Mouse (Mus musculus) layer of hippocampus, postnatal 14 days (tissue): ENCODE data around the gene Pde7b. TPM values are rescaled to one million over a fixed set of nuclear protein-coding genes. Genes with fewer than 3 reads are reported as not detected.

ENCODE experiments used
- DNase-seq, 2 experiments: peaks; one replicate each; pipeline ENCODE4 v3.0.0; 2021 to 2022; ENCODE audit warnings: low spot score in 2 of 2, mixed read lengths in 1 of 2
- total RNA-seq, 2 experiments: library from RNA; stranded (reverse); gene quantifications; 2 replicates each; pipeline ENCODE4 v1.2.3; 2021

Gene Pde7b
- total RNA-seq, 2 experiments from 2014 or later: 14.0 to 18.0 TPM

DNA sequence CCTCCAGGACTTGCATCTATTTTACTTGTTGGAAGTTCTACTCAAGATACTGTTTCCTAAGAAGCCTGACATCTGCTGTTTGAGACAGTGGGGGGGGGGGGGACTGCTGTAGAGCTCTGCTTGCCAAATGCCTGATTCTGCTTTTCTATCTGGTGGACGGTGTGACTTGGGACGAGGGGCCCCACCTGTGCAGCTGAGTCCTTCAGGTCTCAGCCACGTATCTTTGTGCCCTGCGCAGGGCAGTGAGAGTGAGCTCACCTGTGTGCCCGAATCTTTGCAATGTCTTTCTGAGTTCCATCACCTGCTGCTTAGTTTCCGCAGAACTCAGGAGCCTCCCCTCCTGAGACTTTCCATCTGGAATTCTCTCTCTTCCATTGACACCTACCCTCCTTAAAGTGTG, 70.7 kb downstream of the Pde7b start:
- no peak for DNase-seq

DNA sequence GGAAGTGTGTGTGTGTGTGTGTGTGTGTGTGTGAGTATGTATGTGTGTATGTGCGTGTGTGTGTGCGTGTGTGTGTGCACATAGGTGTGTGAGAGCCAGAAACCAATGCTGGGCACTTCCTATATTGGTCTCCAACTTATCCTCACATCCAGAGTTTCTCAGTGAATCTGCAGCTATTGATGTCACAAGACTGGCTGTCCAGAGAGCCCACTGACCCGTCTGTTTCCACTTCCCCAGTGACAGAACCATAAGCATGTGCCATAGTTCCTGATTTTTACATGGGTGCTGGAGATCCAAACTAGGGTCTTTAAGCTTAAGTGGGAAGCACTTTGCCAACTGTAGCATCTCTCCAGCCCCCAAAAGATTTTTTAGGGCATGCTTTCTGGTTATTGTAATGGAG, 71.6 kb downstream of the Pde7b start:
- DNase-seq: no peak

DNA sequence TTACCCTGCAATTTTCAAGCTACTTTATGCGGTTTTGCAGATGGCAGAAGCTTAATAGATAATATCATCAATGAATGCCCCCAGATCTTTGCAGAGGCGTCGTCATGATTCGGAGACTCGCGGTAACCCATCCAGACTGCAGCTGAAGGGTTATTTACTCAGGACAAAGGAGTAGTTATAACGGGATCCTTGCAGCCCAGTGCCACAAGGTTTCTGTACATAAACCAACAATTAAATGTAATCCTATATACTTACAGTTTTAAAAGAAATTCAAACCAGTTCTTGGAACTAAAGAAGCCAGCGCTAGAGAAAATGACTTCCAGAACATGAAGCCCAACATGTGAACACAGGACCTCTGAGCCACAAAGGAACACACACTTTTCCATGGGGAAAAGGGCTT, 88.5 kb downstream of the Pde7b start:
- DNase-seq: no peak

DNA sequence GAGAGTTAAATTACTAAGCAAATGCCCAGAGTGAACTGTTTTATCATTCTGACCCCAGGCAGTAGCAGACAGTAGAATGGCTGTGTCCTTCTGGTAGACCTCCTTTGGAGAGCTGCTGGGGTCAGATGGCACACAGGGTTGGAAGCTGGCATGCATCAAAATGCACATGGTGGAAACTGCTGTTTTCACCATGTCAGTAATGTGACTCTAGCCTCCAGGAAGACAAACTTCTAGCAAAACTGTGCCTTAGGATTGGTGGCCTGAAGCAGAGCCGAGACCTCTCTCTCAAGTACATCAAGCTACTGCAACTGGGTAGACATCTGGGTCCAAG, 91.8 kb downstream of the Pde7b start:
- no peak for DNase-seq

DNA sequence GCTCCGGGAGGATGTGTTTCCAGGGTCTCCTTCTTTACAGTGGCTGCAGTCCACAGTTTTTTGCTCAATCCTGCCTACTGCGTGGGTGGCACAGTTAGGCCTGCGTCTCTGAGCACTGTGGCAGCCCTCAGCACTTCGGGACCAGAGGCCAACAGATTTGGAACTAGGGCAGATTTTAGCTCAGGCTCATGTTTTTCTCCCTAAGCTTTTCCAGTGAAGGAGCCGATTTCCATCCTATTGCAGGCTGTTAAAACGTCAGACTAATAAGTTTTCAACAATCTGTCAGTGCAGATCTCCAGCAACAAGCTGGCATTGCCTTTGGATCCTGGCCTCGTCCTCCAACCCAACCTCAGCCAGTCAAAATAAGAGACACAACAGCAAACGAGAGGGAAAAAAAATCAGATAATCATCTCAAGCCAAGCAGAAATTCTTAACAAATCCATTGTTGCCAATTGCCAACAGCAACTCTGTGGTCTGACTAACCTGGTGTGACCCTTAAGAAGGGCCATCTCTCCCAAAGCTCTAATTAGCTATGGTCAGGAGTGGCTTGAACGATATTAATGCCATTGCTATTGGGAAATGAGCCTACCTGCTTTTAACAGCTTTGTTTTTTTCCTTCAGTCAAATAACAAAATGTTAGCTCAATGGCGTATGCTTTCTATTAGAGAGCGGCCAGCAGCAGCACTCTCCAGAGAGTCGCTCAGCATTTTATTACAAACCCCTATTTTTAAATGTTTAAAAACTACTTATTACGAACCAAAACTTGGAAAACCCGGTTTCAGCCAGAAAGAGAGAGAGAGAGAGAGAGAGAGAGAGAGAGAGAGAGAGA, 92.4 kb downstream of the Pde7b start:
- peak; percentile 26 to 79 for DNase-seq

DNA sequence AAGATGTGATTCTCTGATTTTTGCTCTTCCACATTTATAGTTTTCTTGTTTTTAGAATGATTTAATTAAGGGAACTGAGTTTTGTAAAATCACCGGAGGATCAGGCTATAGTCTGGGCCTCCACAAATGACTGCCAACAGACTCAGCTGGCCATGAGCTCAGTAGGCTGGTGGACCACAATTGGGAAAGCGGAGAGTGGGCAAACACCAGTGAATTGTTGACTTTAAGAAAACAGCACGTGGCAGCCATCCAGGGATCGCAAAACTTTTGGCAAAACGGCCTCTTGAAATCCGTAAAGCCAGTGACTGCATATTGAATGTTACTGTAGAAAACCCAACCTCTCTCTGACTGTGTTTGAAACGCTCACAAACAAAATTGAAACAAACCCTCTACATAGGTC, 94.8 kb downstream of the Pde7b start:
- DNase-seq: peak in 1 of 2 experiments; percentile 13

DNA sequence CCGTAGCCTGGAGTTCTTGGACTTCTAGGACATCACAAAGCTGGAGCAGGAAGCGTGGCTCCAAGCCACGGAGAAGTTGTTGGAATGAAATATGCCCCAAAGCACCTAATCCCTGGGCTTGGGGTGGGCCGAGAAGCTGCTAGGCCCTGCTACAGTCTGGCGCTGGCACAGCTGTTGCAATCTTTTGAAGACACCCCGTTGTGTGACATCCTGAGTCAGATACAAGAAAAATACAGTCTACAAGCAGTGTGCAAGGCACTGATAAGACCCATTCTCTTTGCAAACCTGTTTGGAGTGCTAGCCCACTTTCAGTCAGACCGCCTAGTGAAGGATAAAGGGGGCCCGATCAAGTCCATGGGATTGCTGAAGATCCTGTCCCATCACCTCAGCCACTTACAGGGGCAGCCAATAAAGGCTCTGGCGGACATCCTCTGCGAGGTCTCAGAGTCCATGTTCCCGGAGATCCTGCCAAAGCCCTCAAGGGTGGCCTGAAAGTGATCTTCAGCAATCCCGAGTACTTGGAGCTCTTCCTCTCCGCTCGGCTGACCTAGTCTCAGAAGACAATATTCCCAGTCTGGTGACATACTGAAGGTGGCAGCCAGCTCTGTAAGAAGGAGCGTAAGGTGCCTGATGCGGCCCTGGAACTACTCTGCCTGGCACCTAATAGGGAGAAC, 99.0 kb downstream of the Pde7b start:
- DNase-seq: no peak

DNA sequence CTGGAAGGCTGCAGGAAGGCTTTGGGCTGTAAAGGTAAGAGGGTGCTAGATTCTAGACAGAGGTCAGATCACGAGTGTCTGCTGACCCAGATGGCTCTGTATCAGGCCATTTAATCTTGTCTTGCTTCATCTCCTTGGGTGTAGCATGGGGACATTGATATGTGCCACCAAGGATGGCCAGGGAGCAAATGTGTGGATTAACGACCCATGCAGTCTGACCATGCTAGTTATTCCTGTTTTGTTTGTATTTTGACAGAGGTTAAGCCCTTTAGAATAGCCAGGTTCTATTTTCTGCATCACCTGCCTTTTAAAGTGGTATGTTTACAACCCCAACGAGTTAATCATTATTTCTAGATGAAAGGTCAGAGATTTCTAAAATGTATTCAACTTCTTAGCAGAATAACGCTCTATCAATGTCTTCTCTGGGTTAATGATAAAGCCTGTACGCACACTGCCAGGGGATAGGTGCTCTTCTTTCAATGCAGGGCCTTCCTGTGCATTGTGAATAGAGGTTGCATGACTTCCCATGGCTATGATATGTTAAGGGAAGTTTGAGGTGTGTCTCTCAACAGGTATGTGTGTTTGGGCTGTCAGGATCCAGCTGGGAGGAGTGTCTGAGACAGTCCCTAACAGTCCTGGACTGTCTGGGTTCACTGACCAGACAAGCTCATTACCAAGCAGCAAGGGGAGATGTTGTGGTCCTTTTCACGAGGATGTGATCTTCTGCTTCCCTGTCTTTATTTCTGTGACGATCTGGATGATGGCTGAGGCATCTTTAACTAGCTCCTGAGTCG, 103.0 kb downstream of the Pde7b start:
- no peak for DNase-seq

DNA sequence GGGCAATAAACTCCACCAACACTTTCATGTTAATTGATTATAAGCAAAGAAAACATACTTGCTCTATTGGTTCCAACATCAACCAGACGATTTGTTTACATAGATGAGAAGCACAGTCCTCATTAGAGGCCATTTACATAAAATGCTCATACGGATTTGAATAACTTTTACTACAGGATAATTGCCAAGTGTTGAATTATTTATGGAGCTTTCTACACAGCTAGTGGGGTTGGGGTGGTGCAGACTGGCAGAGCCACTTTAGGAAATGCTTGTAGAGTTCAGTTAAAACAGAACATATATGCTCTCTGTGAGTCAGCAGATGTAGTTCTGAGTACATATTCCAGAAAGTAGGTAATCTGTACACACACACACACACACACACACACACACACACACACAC, 118.9 kb downstream of the Pde7b start:
- DNase-seq: no peak

DNA sequence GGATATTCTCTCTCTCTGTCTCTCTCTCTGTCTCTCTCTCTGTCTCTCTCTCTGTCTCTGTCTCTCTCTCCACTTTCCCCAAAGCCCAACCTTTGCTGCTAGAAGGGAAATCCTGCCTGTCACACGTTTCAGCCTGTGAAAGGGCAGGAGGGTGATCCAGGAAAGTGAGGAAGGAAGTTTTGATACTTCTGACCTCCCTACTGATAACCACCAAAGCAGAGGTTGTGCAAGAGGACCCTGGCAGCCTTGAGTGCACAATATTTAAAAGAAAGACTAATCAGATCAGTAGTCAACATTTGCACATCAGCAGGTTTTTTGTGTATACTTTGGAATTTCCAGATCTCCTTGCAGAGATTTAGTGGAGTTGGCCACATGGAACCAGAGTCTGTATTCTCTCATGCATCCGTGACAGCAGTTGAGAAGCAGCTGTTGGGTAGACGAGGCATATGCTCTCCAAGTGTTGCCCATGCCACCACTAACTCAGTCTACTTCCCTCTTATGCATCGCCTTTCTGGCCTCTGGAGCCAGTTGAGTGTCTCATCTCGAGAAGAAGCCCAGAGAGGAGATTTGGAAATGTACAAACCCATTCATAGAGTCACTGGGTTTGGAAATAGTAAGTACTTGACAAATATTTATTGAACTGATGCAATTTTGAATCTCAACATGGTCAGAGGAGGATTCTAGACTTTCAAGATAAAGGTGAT, 129.6 kb downstream of the Pde7b start:
- DNase-seq: no peak

DNA sequence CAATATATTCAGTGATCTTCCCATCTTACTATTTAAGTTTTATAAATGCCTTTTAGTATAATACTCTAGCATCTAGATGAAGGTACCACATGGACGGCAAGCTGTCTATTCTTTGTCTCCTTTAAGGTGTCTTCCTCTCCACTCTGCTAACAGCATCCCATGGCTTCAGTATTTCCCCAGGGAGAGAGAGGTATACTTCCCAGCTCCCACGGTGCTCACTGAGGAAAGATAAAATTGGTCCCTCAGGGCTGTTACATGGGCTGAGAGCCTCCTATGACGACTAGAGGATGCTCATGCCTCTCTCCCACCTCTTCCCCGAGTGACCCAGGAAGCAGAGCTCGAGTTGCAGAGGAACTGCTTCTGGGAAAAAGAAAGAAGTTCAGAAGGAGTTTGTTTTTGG, 130.9 kb downstream of the Pde7b start:
- no peak for DNase-seq

DNA sequence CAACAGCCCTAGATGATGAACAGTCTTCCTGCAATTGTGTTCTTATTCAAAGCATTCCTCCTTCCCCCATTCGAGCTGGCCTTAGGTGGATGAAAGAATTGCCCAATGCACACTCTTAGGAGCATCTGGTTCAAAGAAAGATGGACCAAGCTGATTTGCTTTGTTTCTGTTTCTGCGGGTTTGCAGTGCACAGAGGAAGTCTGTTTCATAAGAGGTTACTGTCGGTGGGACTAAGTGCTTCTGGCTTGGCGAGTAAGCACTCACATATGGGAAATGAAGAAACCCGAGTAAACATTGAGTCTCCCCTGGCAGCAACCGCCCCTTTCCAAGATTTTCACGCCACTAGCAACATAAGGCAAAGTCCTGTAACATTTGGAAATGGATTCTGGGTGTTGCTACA, 134.8 kb downstream of the Pde7b start:
- no peak for DNase-seq

DNA sequence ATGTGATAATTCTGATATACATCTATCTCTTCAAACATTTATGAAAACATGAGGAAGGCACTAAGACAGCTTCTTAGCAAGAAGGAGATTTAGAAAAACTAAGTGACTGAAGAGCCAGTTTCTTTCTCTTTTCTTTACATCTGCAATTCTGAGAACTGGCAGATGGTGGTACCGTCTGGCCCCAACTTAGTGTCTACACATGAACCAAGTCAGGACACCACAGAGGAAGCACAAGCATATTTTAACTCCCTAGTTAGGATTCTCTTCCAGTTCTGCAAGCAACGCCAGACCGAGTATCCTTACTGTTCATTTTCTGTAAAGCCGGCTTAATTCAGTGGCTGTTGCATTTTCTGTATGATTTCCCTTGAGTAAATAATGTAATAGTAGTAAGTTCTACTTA, 138.9 kb downstream of the Pde7b start:
- DNase-seq: peak; percentile 6 to 32

DNA sequence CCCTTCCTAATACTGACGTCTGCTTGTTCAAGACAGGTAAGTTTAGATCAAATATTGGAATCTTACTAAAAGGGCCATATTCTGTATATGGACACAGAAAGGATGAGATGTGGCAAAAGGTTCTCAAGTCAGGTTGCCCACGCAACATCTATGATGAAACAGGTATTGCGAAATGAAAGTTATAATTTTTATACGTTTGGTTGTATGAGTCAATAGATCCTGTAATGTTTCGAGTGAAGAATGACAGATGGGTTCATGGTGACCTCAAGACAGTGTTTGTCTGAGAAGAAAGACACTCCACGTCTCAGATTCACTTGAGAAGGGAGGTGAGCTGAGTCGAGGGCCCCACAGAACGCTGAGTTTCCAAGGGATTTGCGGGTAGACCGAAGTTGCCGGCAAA, 149.9 kb downstream of the Pde7b start:
- DNase-seq: no peak

DNA sequence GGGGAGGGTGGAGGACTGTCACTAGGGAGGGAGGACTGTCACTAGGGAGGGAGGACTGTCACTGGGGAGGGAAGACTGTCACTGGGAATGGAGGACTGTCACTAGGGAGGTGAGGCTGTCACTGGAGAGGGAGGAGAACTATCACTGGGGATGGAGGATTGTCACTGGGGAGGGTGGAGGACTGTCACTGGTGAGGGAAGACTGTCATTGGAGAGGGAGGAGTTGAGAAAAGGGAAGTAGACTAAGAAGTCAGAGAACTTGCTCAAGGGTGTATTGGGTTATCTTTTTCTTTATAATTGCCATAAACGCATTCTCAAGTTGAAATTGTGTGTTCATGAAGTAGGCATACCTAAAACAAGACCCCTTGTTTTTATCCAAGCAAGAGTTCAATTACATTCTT, 150.5 kb downstream of the Pde7b start:
- DNase-seq: no peak

DNA sequence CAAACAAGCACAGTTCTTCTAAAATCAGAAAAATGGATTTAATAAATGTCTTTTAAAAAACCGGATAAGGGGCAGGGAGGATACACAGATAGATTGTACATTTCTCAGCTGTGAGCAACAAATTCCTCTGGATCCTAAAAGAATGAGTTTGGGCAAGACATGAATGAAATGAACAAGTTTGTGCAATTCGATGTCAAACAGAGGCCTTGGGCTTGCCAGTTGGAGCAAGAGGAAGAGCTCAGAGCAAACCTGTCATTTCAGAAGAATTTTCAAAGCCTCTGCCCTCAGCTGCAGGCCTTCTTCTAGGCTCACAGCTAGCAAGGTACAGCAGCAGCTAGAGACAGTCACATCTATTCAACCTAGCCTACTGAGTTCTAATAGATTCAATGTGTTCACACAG, 153.4 kb downstream of the Pde7b start:
- no peak for DNase-seq

DNA sequence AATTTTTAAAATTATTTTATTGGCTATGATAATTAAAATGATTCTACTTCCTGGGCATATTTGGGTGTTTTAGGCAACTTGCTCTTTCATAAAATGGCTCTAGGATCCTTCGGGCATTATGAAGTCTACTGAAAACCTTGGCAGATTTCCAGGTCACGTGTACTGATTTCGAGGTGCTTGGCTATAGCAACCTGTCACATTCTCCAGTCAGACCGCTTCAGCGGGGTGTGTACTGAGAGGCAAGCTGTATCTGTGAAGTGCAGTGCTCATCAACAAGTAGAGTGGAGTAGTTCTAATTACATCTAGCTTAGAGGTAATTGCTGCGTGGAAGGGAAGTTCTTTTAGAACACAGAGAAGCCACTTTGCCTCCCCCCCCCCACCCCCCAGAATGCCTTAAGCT, 156.2 kb downstream of the Pde7b start:
- DNase-seq: no peak

DNA sequence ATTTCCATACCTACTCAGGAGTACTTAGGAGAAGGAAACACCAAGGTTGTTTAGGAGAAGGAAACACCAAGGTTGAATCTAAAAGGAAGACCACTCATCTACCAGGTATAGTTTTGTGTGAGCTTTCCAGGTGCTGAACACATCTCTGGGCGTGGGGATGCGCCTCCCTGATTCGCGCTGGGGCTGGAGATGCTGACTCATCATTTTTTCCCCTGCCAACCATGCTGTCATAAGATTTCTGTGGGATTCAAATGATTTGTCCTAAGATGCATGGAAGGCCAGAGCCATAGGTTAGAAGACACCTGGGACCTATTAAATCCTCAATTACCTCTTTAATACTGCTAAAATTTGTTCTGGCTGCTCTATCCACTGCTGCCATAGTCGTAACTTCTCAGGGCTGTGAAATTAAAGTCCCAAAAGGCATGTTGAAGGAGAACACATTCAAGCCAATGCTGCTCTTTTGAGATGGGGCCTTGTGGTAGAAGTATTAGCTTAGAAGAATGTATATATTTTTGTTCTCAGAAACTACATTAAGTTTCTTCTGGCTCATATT, 157.1 kb downstream of the Pde7b start:
- DNase-seq: no peak

DNA sequence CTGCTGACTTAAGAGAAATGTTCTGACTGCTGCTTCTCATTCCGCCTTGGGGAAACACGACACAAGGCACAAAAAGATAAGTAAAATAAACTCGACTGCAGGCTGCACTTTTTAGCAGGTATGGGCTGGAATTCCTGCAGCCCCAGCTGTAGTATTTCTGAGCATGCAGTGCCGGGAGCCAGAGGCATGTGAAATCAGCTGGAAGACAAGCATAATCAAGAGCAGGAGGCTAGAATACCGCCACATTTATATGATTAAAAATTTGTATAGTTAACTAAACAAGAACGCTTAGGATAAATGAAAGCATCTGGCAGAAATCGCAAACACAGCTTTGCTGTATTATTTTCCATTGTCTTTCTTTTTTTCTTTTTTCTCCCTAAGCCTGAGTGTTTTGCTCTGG, 168.4 kb downstream of the Pde7b start:
- DNase-seq: no peak

DNA sequence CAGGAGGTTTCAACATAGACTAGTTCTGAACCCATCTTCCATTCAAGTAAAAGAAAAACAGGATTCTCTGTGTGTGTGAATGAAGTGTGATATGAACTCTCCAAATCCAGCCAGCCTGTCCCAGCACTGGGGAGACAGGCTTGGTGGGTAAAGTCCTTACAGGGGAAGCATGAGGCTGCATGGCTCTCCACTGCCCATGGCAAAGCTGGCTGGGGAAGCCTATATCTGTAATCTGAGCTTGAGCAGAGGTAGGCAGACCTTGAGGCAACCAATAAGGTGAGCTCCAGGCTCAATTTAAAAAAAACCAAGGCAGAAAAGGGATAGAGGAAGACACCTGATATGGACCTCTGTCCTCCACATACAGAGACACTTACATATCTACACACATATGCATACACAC, 173.5 kb downstream of the Pde7b start:
- no peak for DNase-seq

DNA sequence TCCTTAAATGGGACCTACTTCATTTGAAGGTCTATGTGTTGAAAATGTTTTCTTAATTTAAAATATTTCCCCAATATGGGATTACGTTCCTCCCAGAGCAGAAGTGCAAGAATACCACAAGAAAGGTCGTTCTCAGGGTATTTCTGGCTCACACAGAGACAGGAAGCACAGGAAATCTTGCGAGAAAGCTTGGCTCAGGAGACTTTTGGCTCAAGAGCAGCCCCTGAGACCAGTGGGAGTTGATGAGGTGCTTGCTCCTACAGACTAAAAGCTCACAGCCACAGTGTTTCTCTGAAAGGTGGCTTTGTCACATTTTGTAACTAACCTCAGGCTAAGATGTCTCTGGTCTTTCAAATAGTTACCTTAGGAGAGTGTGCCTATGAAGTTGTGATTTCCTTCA, 174.1 kb downstream of the Pde7b start:
- DNase-seq: no peak
